Mouse (Mus musculus) midbrain, embryonic 11.5 days (tissue): Measurements from ENCODE around the gene Cd274. TPM values are rescaled to one million over a fixed set of nuclear protein-coding genes. Genes with fewer than 3 reads are reported as not detected.

Experiments used
- ATAC-seq: fragments of 200-750 bp; cut with Nextera tagmentation; 2 replicates; pipeline ENCODE4 v1.8.0; 2017; ENCODE audit warnings: moderate TSS enrichment, moderate library complexity; ENCODE audit not compliant: low FRiP score
- DNase-seq: peaks from one replicate; pipeline ENCODE4 v3.0.0; 2015; ENCODE audit warnings: low spot score; ENCODE audit errors: missing footprints
- H3K27ac ChIP-seq: fragments of 300-500 bp; sonication (generic); 2 replicates; pipeline ENCODE4 v1.5.1; 2014; ENCODE audit warnings: low read depth, low read length
- H3K27me3 ChIP-seq: fragments of 300-500 bp; sonication (generic); 2 replicates; pipeline ENCODE4 v1.6.1; 2014; ENCODE audit warnings: mild to moderate bottlenecking, low read length, moderate library complexity, mixed read lengths; ENCODE audit not compliant: control insufficient read depth, insufficient read depth
- H3K36me3 ChIP-seq: fragments of 300-500 bp; sonication (generic); 2 replicates; pipeline ENCODE4 v1.6.1; 2014; ENCODE audit warnings: mild to moderate bottlenecking, low read length, moderate library complexity, mixed read lengths; ENCODE audit not compliant: control insufficient read depth, insufficient read depth
- H3K4me1 ChIP-seq: fragments of 300-500 bp; sonication (generic); 2 replicates; pipeline ENCODE4 v1.6.1; 2014; ENCODE audit warnings: low read length; ENCODE audit not compliant: control insufficient read depth, insufficient read depth
- H3K4me2 ChIP-seq: fragments of 300-500 bp; sonication (generic); 2 replicates; pipeline ENCODE4 v1.6.1; 2014; ENCODE audit warnings: mild to moderate bottlenecking, moderate library complexity
- H3K4me3 ChIP-seq: fragments of 300-500 bp; sonication (generic); 2 replicates; pipeline ENCODE4 v1.5.1; 2014; ENCODE audit warnings: low read depth, low read length
- H3K9ac ChIP-seq: fragments of 300-500 bp; sonication (generic); 2 replicates; pipeline ENCODE4 v1.6.1; 2014; ENCODE audit warnings: low read length
- H3K9me3 ChIP-seq: fragments of 300-500 bp; sonication (generic); 2 replicates; pipeline ENCODE4 v1.6.1; 2016; ENCODE audit warnings: low read length; ENCODE audit not compliant: control insufficient read depth
- WGBS: fragments of 180-500 bp; shearing (Covaris S2); extraction: QIAGEN DNeasy Blood & Tissue Kit; methylation state at CpG from one replicate; pipeline ENCODE4 v1.1.7; 2014; 5-methylcytosine and 5-hydroxymethylcytosine counted together
- polyA plus RNA-seq: library from polyadenylated mRNA; unstranded; fragments of >200 nt; fragmentation: Nextera tagmentation; extraction: Ambion mirVana; gene quantifications from 2 replicates; pipeline ENCODE4 v1.2.1, GENCODE M21; 2014

Cd274 gene
- polyA plus RNA-seq, 1 experiment from 2014 or later = 0.34 TPM

DNA sequence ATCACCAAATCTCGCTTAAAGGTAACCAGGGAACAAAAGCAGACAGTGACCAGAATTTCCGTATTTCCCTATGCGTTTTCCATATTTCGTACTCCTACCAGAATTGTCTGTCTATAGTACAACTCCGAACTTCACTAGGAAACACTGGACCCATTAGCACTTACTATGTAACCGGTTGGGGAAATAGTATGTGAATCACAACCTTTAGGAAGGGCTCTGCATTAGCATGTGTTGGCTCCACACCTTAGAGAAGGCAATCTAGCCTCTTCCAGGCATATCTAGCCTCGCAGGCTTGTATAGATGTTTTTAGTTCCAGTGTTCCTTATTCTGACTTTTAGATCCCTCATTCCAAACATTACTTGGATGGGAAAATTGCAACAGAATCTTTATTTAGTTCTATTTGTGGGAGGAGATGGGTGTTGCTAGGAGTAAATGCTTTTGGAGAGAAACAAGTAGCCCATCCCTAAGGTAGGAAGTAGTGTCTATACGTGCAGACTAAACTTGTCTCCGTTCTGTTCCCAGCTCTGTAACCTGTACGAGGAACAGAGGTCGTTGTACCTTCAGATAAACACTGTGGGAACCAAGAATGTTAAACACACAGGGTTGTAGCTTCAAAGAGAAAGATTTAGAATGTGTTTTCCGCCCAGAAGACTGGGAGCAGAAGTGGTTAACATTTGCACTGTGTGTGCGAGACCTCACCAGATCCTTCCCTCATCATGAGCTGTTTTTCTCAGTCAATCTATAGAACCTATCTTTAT lies 4.9 kb upstream of the Cd274 start:
- 48% methylated on average over 13 of the region's 13 CpGs for WGBS
- Histone ChIP-seq H3K4me3 (peak overlapping the region; percentile 59), H3K4me1 (peaks cover 6% of the 10 kb centered on the region; the same call in 1 of the 2 replicates), H3K4me2 (peak overlapping the region; percentile 78), H3K36me3 (no peaks in the 10 kb centered on the region), H3K9ac (peak overlapping the region; percentile 57), H3K27ac (no peak overlapping the region), H3K27me3 (no peaks in the 10 kb centered on the region; the same call in 1 of the 2 replicates), H3K9me3 (no peaks in the 10 kb centered on the region)
- no peak for ATAC-seq
- DNase-seq = no peak

DNA sequence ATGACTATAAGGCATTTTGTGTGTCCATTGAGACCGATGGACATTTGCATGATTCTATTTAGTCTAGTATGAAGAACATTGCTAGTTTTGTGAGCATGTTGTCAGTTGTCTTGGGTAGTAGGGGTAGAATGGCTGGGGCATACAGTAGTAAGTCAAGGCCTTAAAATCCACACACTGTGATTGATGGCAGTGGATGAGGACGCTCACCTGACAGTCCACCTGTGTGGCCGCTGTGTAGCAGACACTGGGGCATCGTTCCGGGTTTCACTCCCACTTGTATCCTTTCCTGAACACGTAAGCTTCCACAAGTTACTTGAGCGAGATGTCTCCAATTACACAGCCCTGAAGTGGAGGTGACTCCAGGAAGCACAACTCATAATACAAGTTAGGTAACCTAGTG lies 3.7 kb upstream of the Cd274 start:
- H3K9ac ChIP-seq = no peak overlapping the region
- no peak overlapping the region for H3K4me3 ChIP-seq
- H3K4me1 ChIP-seq = peaks cover 6% of the 10 kb centered on the region; the same call in 1 of the 2 replicates
- DNase-seq (peak; percentile 53), ATAC-seq (no peak)
- H3K9me3 ChIP-seq = no peaks in the 10 kb centered on the region
- no peak overlapping the region for H3K4me2 ChIP-seq
- H3K27me3 ChIP-seq = no peaks in the 10 kb centered on the region; the same call in 1 of the 2 replicates
- WGBS = 89% methylated on average over 7 of the region's 7 CpGs
- H3K36me3 ChIP-seq = no peaks in the 10 kb centered on the region
- H3K27ac ChIP-seq = no peak overlapping the region

DNA sequence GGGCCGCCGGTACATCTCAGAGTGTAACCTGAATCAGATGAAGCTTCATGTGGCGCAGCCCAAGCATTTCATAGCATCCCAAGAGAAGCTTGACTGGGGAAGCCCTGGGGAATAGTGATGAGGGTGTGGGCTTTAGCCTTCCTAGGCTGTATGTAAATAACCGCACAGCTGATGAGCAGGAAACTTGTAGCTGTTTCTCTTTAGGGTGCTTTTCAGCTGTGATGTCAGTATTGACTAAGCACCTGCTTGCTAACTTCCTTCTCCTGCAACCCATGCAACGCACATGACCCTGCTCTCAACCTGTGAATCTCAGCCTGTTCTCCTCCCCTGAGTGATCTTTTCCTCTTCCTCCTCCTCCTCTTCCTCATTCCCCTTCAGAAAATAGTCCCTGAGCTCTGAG lies 3.2 kb upstream of the Cd274 start:
- peaks cover 6% of the 10 kb centered on the region; the same call in 1 of the 2 replicates for H3K4me1 ChIP-seq
- no peak for ATAC-seq
- H3K36me3 ChIP-seq = no peaks in the 10 kb centered on the region
- H3K9ac ChIP-seq = no peak overlapping the region
- WGBS = 77% methylated on average over 5 of the region's 5 CpGs
- no peaks in the 10 kb centered on the region; the same call in 1 of the 2 replicates for H3K27me3 ChIP-seq
- H3K9me3 ChIP-seq = no peaks in the 10 kb centered on the region
- peak; percentile 60 for DNase-seq
- H3K4me2 ChIP-seq = no peak overlapping the region
- no peak overlapping the region for H3K4me3 ChIP-seq
- no peak overlapping the region for H3K27ac ChIP-seq

DNA sequence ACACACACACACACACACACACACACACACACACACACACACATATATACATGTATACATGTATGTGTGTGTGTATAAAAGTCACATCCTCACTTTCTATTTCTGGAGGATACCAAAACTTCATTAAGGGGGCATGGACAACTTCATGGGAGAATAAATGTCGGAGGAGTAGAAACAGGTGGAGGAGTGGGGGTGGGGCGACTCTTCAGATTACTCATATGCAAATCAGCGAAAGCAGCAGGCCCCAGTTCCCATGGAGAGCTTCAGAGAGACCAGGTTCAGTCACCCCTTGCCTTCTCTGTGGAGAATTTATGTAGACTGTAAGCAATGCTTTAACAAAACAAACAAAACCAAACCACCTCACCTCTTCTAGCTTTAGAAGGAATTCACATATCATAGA lies 2.1 kb upstream of the Cd274 start:
- peak; percentile 51 for DNase-seq

DNA sequence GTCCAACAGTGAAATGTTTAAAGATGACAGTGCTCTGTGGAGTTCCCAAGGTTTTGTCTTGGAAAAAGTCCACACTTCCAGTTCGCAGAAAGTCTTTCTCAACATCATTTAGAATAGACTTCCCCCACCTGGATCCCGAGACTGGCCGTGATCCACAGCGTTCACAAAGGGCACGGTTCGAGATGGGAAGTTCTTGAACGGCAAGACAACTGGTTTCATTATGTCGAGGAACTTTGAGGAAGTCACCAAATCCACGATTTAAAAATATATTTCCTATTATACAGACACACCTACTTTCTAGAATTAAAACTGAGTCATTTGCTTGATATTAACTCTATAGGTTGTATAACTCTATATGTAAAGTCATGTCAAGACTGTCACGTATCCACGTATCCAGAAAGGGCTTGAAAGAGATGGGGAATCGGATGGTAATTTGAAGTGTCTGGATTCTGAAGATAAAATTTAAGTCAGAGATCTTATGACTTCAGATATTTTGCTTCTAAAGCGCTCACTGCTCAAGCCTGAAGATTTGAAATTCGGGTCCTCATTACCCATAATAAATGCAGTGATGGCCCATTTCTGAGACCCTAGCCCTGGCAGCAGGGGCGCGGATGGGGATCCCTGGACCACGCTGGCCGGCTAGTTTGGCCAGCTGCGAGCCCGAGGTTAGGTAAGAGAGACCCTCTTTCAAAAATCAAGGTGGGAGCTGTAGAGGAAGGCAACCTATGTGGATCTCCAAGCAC lies 858 bp upstream of the Cd274 start:
- peak overlapping the region; percentile 49 for H3K4me2 ChIP-seq
- no peaks in the 10 kb centered on the region; the same call in 1 of the 2 replicates for H3K27me3 ChIP-seq
- 57% methylated on average over 20 of the region's 20 CpGs for WGBS
- DNase-seq (peak; percentile 81), ATAC-seq (no peak)
- H3K36me3 ChIP-seq = no peaks in the 10 kb centered on the region
- H3K27ac ChIP-seq = no peak overlapping the region
- no peaks in the 10 kb centered on the region for H3K9me3 ChIP-seq
- peaks cover 4% of the 10 kb centered on the region; the same call in 1 of the 2 replicates for H3K4me1 ChIP-seq
- H3K4me3 ChIP-seq = peak overlapping the region; percentile 32
- no peak overlapping the region for H3K9ac ChIP-seq

More for the DNA sequence above, 2.1 kb upstream of the Cd274 start:
- no peak overlapping the region for H3K27ac ChIP-seq
- H3K4me2 ChIP-seq = no peak overlapping the region
- no peaks in the 10 kb centered on the region for H3K36me3 ChIP-seq
- no peaks in the 10 kb centered on the region; the same call in 1 of the 2 replicates for H3K27me3 ChIP-seq
- no peak for ATAC-seq
- no peak overlapping the region for H3K4me3 ChIP-seq
- peaks cover 6% of the 10 kb centered on the region; the same call in 1 of the 2 replicates for H3K4me1 ChIP-seq
- no peaks in the 10 kb centered on the region for H3K9me3 ChIP-seq
- WGBS = 12% methylated on average over 3 of the region's 3 CpGs
- no peak overlapping the region for H3K9ac ChIP-seq

DNA sequence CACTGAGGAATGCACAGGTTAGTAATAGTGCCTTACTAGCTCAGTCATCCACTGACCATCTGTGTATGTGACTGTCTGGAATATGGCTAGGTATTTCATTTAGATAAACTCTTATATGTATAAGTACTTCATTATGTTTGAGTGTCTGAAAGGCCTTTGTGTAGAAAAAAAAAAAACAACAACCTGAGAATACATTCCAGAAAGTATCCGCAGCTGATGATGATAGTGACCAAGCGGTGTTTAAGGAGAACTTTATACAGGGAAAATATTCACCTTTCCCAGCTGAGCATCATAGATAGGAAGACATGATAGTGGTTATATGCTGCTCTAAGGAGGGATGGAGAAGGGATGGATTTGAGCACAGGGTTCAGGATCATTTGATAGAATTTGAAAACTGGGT lies 786 bp downstream of the Cd274 start:
- no peaks in the 10 kb centered on the region; the same call in 1 of the 2 replicates for H3K4me1 ChIP-seq
- 90% methylated on average over 2 of the region's 2 CpGs for WGBS
- no peaks in the 10 kb centered on the region for H3K36me3 ChIP-seq
- H3K27ac ChIP-seq = no peak overlapping the region
- H3K27me3 ChIP-seq = no peaks in the 10 kb centered on the region; the same call in 1 of the 2 replicates
- H3K9ac ChIP-seq = no peak overlapping the region
- no peak overlapping the region for H3K4me3 ChIP-seq
- no peak overlapping the region for H3K4me2 ChIP-seq
- peak; percentile 51 for DNase-seq
- H3K9me3 ChIP-seq = no peaks in the 10 kb centered on the region
- no peak for ATAC-seq

DNA sequence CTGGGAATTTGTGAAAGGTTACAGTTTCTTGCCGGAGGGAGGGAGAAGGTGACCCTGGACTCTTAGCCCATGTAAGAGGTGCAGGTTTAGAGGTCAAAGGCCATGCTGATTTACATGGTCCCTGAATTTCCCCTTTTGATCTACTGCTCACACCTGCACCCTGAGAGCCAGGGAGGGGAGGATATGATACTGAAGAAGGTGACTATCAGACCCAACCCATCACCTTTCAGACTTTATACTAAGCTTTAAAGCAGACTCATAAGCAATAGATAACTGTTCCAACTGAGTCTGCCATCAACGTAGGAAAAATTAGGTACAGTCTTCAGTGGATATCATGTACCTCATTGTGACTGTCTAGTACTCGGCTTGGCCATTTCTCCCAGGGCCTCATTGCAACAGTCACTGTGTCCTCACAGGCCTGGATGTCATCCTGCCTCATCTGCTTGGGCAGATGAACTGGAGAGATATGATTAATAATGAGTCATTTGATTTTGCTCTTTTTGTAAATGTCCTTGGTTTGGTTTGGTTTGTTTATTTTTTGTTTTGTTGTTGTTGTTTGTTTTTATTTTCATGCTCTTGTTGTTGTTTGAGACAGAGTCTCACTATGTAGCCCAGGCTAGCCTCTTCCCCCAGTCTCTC lies 1.5 kb downstream of the Cd274 start:
- peak; percentile 77 for DNase-seq
- Histone ChIP-seq H3K9ac (no peak overlapping the region), H3K4me2 (no peak overlapping the region), H3K9me3 (no peaks in the 10 kb centered on the region), H3K36me3 (no peaks in the 10 kb centered on the region), H3K4me3 (no peak overlapping the region), H3K27me3 (no peaks in the 10 kb centered on the region; the same call in 1 of the 2 replicates), H3K27ac (no peak overlapping the region), H3K4me1 (peaks cover 3% of the 10 kb centered on the region; the same call in 1 of the 2 replicates)
- WGBS = 73% methylated on average over 3 of the region's 3 CpGs
- no peak for ATAC-seq

DNA sequence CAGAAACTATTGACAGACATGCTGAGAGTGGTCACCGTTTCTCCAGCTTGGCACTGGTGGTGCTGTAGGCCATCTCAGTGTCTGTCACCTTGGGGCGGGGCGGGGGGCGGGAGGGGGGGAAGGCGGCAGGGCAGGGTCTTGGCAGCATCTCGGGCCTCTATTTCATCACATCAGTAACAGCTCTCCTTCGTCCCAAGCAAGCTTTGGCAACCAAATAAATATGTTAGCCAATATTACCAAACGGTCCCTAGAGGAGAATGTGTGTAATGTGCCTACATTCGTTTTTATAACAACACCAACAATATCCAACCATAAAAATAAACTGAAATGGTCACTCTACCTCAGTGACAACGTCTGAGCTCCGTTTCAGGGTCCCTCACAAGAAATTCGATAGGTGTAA lies 2.9 kb downstream of the Cd274 start:
- Histone ChIP-seq H3K27ac (no peak overlapping the region), H3K36me3 (no peaks in the 10 kb centered on the region), H3K4me3 (no peak overlapping the region), H3K4me2 (no peak overlapping the region), H3K9ac (no peak overlapping the region), H3K4me1 (peaks cover 3% of the 10 kb centered on the region; the same call in 1 of the 2 replicates), H3K27me3 (no peaks in the 10 kb centered on the region), H3K9me3 (no peaks in the 10 kb centered on the region)
- 83% methylated on average over 12 of the region's 12 CpGs for WGBS
- ATAC-seq = no peak
- peak; percentile 35 for DNase-seq
